Mouse (Mus musculus) embryonic facial prominence, embryonic 15.5 days (tissue): ENCODE measurements at regions not wholly inside any gene's neighbourhood (a gene's known extent, or its start where the extent isn't known, plus 50 kb on each side); places are given as distances from the start of the nearest gene placed in this dataset.

Experiments
- ATAC-seq: fragments of 200-750 bp; cut with Nextera tagmentation; 2 replicates; pipeline ENCODE4 v1.8.0; 2017; ENCODE audit warnings: low read depth, moderate TSS enrichment; ENCODE audit not compliant: insufficient number of reproducible peaks, low FRiP score, low TSS enrichment
- H3K27ac ChIP-seq: fragments of 300-500 bp; sonication (generic); replicated peaks from 2 replicates; pipeline ENCODE4 v1.5.1; 2015; ENCODE audit warnings: mild to moderate bottlenecking, inconsistent platforms
- H3K27me3 ChIP-seq: fragments of 300-500 bp; sonication (generic); 2 replicates; pipeline ENCODE4 v1.6.1; 2015; ENCODE audit warnings: inconsistent platforms
- H3K36me3 ChIP-seq: fragments of 300-500 bp; sonication (generic); 2 replicates; pipeline ENCODE4 v1.6.1; 2015; ENCODE audit warnings: mild to moderate bottlenecking, inconsistent platforms
- H3K4me1 ChIP-seq: fragments of 300-500 bp; sonication (generic); 2 replicates; pipeline ENCODE4 v1.6.1; 2015; ENCODE audit warnings: inconsistent platforms
- H3K4me2 ChIP-seq: fragments of 300-500 bp; sonication (generic); replicated peaks from 2 replicates; pipeline ENCODE4 v1.6.1; 2015; ENCODE audit warnings: mild to moderate bottlenecking, inconsistent platforms
- H3K4me3 ChIP-seq: fragments of 300-500 bp; sonication (generic); replicated peaks from 2 replicates; pipeline ENCODE4 v1.5.1; 2015; ENCODE audit warnings: mild to moderate bottlenecking, inconsistent platforms
- H3K9ac ChIP-seq: fragments of 300-500 bp; sonication (generic); 2 replicates; pipeline ENCODE4 v1.6.1; 2015; ENCODE audit warnings: inconsistent platforms
- H3K9me3 ChIP-seq: fragments of 300-500 bp; sonication (generic); replicated peaks from 2 replicates; pipeline ENCODE4 v1.6.1; 2016; ENCODE audit warnings: inconsistent platforms
- WGBS: fragments of 180-500 bp; shearing (Covaris S2); methylation state at CpG from one replicate; pipeline ENCODE4 v1.1.7; 2015; 5-methylcytosine and 5-hydroxymethylcytosine counted together

DNA sequence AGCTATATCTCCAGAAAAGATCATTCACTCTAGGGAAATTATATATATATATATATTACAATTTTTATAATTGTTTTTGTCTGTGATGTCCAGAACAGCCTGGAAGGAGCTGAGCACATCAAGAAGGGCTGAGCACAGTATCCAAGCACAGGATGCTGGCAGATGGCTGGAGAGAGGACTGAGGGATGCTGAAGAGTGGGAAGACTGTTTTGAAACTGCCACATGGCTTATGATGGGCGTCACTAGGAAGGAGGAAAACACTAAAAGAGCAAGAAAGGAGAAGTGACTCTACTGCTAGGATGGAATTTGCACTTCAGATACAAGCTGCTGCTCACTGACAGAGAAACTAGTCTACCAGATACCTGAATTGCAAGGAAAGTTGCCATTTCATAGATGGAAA is 50.4 kb upstream of the Atg10 start:
- H3K9ac ChIP-seq, result no peak overlapping the region
- H3K36me3 ChIP-seq, result no peaks in the 10 kb centered on the region
- 77% methylated on average over 1 of the region's 1 CpGs for WGBS
- H3K4me1 ChIP-seq, result no peaks in the 10 kb centered on the region
- H3K4me3 ChIP-seq, result no peak overlapping the region
- no peak overlapping the region for H3K4me2 ChIP-seq
- no peak overlapping the region for H3K27ac ChIP-seq
- no peaks in the 10 kb centered on the region for H3K27me3 ChIP-seq
- no peaks in the 10 kb centered on the region for H3K9me3 ChIP-seq
- ATAC-seq, result no peak

DNA sequence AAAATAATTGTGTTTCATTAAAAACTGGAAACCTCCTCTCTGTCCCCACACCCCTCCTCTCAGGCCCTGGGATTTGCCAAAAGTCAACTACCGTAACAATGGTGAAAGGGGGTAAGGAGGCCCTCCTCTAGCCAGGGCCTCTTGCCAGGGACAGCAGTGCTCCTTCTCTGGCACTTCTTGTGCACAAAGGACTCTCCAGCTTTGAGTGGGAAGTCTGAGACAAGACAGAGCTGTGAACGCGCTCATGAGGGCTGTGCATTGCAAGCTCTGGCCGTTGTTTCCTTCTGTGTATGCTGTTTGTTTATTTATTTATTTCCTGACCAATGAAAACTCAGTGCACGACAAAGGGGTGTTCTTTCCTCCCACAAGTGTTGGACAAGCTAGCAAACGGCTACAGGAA is 50.8 kb upstream of the Atg10 start:
- H3K4me2 ChIP-seq, result no peak overlapping the region
- no peaks in the 10 kb centered on the region for H3K36me3 ChIP-seq
- no peaks in the 10 kb centered on the region for H3K27me3 ChIP-seq
- no peak overlapping the region for H3K4me3 ChIP-seq
- H3K27ac ChIP-seq, result no peak overlapping the region
- no peak overlapping the region for H3K9ac ChIP-seq
- H3K9me3 ChIP-seq, result no peaks in the 10 kb centered on the region
- H3K4me1 ChIP-seq, result no peaks in the 10 kb centered on the region
- WGBS, result 61% methylated on average over 6 of the region's 6 CpGs
- no peak for ATAC-seq

- Histone ChIP-seq H3K4me3 (no peak overlapping the region), H3K4me1 (no peaks in the 10 kb centered on the region), H3K27ac (no peak overlapping the region), H3K4me2 (no peak overlapping the region), H3K27me3 (no peaks in the 10 kb centered on the region), H3K9ac (no peak overlapping the region), H3K36me3 (no peaks in the 10 kb centered on the region), H3K9me3 (no peaks in the 10 kb centered on the region)
- 63% methylated on average over 3 of the region's 3 CpGs for WGBS
- ATAC-seq, result no peak
Measured at GRCm38 (mm10) chr13:91279487-91279886, 55.7 kb upstream of the Atg10 start.

- WGBS, result 71% methylated on average over 7 of the region's 7 CpGs
- no peak for ATAC-seq
- no peak overlapping the region for H3K4me3 ChIP-seq
Measured at GRCm38 (mm10) chr13:91295552-91296170, 71.9 kb upstream of the Atg10 start.

GRCm38 (mm10) chr13:91296521-91297160 is 72.9 kb upstream of the Atg10 start:
- H3K36me3 ChIP-seq, result no peaks in the 10 kb centered on the region
- no peak overlapping the region for H3K4me2 ChIP-seq
- no peak overlapping the region for H3K4me3 ChIP-seq
- WGBS, result 66% methylated on average over 5 of the region's 5 CpGs
- no peaks in the 10 kb centered on the region for H3K4me1 ChIP-seq
- H3K9ac ChIP-seq, result no peak overlapping the region
- H3K27ac ChIP-seq, result no peak overlapping the region
- ATAC-seq, result no peak
- H3K9me3 ChIP-seq, result 0 out of 2 replicates have a peak, but pooled peaks cover 6% of the 10 kb centered on the region
- no peaks in the 10 kb centered on the region for H3K27me3 ChIP-seq

More at GRCm38 (mm10) chr13:91295552-91296170, 71.9 kb upstream of the Atg10 start:
- no peak overlapping the region for H3K4me2 ChIP-seq
- no peaks in the 10 kb centered on the region for H3K4me1 ChIP-seq
- no peaks in the 10 kb centered on the region for H3K27me3 ChIP-seq
- H3K36me3 ChIP-seq, result no peaks in the 10 kb centered on the region
- H3K9ac ChIP-seq, result no peak overlapping the region
- no peak overlapping the region for H3K27ac ChIP-seq
- H3K9me3 ChIP-seq, result 0 out of 2 replicates have a peak, but pooled peaks cover 6% of the 10 kb centered on the region

DNA sequence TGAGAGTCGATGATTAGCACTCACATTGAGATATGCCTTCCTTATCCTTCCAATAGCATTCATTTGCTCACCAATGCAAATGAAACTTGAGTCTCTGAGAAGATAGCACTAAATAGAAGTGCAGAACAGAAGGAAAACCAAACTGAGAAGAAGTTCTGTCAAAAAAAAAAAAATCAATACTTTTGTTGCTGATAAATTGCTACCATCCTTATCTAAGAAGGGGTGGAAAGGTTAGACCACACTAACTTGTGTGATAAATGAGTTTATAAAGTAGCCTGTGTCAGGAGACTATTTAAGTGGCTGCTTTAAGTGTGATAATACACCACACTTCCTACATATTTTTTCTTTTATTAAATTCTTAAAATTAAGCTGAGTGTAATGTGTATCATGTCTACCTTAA is 78.1 kb upstream of the Atg10 start:
- Histone ChIP-seq H3K4me2 (no peak overlapping the region), H3K36me3 (no peaks in the 10 kb centered on the region), H3K9ac (no peak overlapping the region), H3K27me3 (no peaks in the 10 kb centered on the region), H3K9me3 (no peaks in the 10 kb centered on the region), H3K4me3 (no peak overlapping the region), H3K27ac (no peak overlapping the region), H3K4me1 (no peaks in the 10 kb centered on the region)
- no peak for ATAC-seq
- WGBS, result 84% methylated on average over 1 of the region's 1 CpGs

- Histone ChIP-seq H3K36me3 (no peaks in the 10 kb centered on the region), H3K9me3 (no peaks in the 10 kb centered on the region), H3K4me3 (no peak overlapping the region), H3K4me2 (no peak overlapping the region), H3K27ac (no peak overlapping the region), H3K4me1 (no peaks in the 10 kb centered on the region), H3K9ac (no peak overlapping the region), H3K27me3 (no peaks in the 10 kb centered on the region)
- 49% methylated on average over 6 of the region's 6 CpGs for WGBS
- no peak for ATAC-seq
Measured at GRCm38 (mm10) chr13:91305697-91306405, 82.1 kb upstream of the Atg10 start.

DNA sequence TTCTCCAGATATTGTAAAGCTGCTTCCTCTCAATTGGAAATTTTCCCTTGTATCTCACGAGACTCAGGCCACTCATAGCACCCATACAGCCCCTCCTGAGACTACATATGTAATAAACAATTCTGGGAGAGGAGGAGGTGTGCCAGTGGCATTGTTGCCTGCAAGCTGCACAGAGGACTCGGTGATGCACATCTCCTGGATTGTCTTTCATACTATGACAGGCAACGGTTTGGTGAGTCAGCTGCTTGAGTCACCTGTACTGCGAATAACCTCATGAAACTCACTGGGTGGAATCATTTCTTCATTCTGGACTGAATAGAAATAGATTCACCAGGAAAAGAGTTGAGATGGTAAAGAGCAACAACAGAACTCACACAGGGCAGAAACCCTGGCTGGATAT is 82.8 kb upstream of the Atg10 start:
- 76% methylated on average over 4 of the region's 4 CpGs for WGBS
- ATAC-seq, result no peak

GRCm38 (mm10) chr13:91312905-91313571 is 89.3 kb upstream of the Atg10 start:
- no peak overlapping the region for H3K4me3 ChIP-seq
- no peaks in the 10 kb centered on the region for H3K27me3 ChIP-seq
- H3K4me2 ChIP-seq, result no peak overlapping the region
- no peaks in the 10 kb centered on the region for H3K9me3 ChIP-seq
- H3K9ac ChIP-seq, result no peak overlapping the region
- H3K36me3 ChIP-seq, result no peaks in the 10 kb centered on the region
- H3K4me1 ChIP-seq, result no peaks in the 10 kb centered on the region
- H3K27ac ChIP-seq, result no peak overlapping the region
- ATAC-seq, result no peak
- 79% methylated on average over 5 of the region's 5 CpGs for WGBS

More for the DNA sequence above, 82.8 kb upstream of the Atg10 start:
- H3K27me3 ChIP-seq, result no peaks in the 10 kb centered on the region
- H3K36me3 ChIP-seq, result no peaks in the 10 kb centered on the region
- H3K4me3 ChIP-seq, result no peak overlapping the region
- no peak overlapping the region for H3K9ac ChIP-seq
- no peaks in the 10 kb centered on the region for H3K9me3 ChIP-seq
- H3K4me1 ChIP-seq, result no peaks in the 10 kb centered on the region
- H3K27ac ChIP-seq, result no peak overlapping the region
- no peak overlapping the region for H3K4me2 ChIP-seq

- Histone ChIP-seq H3K4me3 (no peak overlapping the region), H3K4me2 (no peak overlapping the region), H3K27me3 (no peaks in the 10 kb centered on the region), H3K4me1 (no peaks in the 10 kb centered on the region), H3K9ac (no peak overlapping the region), H3K27ac (no peak overlapping the region), H3K36me3 (no peaks in the 10 kb centered on the region), H3K9me3 (no peaks in the 10 kb centered on the region)
- WGBS, result 80% methylated on average over 6 of the region's 6 CpGs
- no peak for ATAC-seq
Measured at GRCm38 (mm10) chr13:91322331-91322730, 98.6 kb upstream of the Atg10 start.

- Histone ChIP-seq H3K9me3 (no peaks in the 10 kb centered on the region), H3K4me1 (no peaks in the 10 kb centered on the region), H3K27ac (no peak overlapping the region), H3K27me3 (no peaks in the 10 kb centered on the region), H3K4me2 (no peak overlapping the region), H3K9ac (no peak overlapping the region), H3K36me3 (no peaks in the 10 kb centered on the region), H3K4me3 (no peak overlapping the region)
- 70% methylated on average over 3 of the region's 3 CpGs for WGBS
- ATAC-seq, result no peak
Measured at GRCm38 (mm10) chr13:91326834-91327233, 103.1 kb upstream of the Atg10 start.
